ENCODE assay signal across 12 mouse cellular contexts in genomic region chr10:77131536-77131935, GRCm38 (mm10). TPM values are rescaled to one million over a fixed set of nuclear protein-coding genes. Genes with fewer than 3 reads are reported as not detected.
A peak's percentile ranks its signal among the peaks of the same experiment; 100 is the strongest.
DNase-seq lines count a peak whose midpoint lies in the region; ATAC-seq and TF ChIP-seq lines count a peak whose summit lies in the region.
"Had no signal": no experiment of that assay in that cellular context is flagged by ENCODE, and none has a peak within 500 bp of the region (broad histone marks: within the 10 kb centered on the region; RNA-seq: fewer than 3 reads in every experiment).

No protein-coding gene starts in this region.

- no peak overlapping the region for H3K9ac ChIP-seq in forebrain, embryonic 12.5 days
- no peak overlapping the region for H3K9ac ChIP-seq in forebrain, postnatal 0 days
- no peak overlapping the region for H3K9ac ChIP-seq in kidney, postnatal 0 days (ENCODE audit: low read depth, low read length)
- 0 out of 2 replicates have a peak overlapping the region, but pooled peaks have one; percentile 19 for H3K9ac ChIP-seq in liver, embryonic 13.5 days

- H3K36me3 ChIP-seq in forebrain, embryonic 12.5 days (replicated peaks), result 0 out of 2 replicates have a peak, but pooled peaks cover 2% of the 10 kb centered on the region
- H3K36me3 ChIP-seq in forebrain, postnatal 0 days (ENCODE audit: insufficient read depth), result no peaks in the 10 kb centered on the region
- no peaks in the 10 kb centered on the region for H3K36me3 ChIP-seq in kidney, postnatal 0 days (ENCODE audit: insufficient read depth, low read length)
- H3K36me3 ChIP-seq in liver, embryonic 13.5 days, result no peaks in the 10 kb centered on the region
- H3K36me3 ChIP-seq: midbrain, embryonic 12.5 days had no signal

- H3K27ac ChIP-seq in forebrain, embryonic 12.5 days, result 0 out of 2 replicates have a peak overlapping the region, but pooled peaks have one; percentile 46
- no peak overlapping the region for H3K27ac ChIP-seq in forebrain, postnatal 0 days (ENCODE audit: low read depth, low read length)
- H3K27ac ChIP-seq in kidney, postnatal 0 days, result peak overlapping the region; percentile 68
- H3K27ac ChIP-seq in liver, embryonic 13.5 days, result peak overlapping the region; percentile 91

- no peak overlapping the region for H3K4me3 ChIP-seq in forebrain, embryonic 12.5 days (replicated peaks)
- no peak overlapping the region for H3K4me3 ChIP-seq in forebrain, postnatal 0 days (ENCODE audit: low read depth, low read length)
- H3K4me3 ChIP-seq in kidney, postnatal 0 days (replicated peaks; ENCODE audit: low read depth, low read length), result no peak overlapping the region
- no peak overlapping the region for H3K4me3 ChIP-seq in liver, embryonic 13.5 days (replicated peaks)
- H3K4me3 ChIP-seq: erythroblast, embryonic 14.5 days; midbrain, embryonic 12.5 days had no signal

- no peak for ATAC-seq in forebrain, embryonic 12.5 days (ENCODE audit: low FRiP score)
- no peak for ATAC-seq in forebrain, postnatal 0 days
- no peak for ATAC-seq in kidney, postnatal 0 days (replicated peaks; ENCODE audit: low FRiP score, low read depth)
- ATAC-seq in liver, embryonic 13.5 days (ENCODE audit: low read depth), result no peak
- ATAC-seq: activated CD4-positive, CD25-positive, alpha-beta regulatory T cell, adult 4 months had no signal

- no peak for DNase-seq in forebrain, postnatal 0 days
- DNase-seq in kidney, postnatal 0 days (ENCODE audit: low spot score), result no peak
- DNase-seq in kidney, postnatal 14 days, result no peak
- DNase-seq in ZHBTc4 (ENCODE audit: low read depth, low spot score) (peak; percentile 64), adipocyte (ENCODE audit: low spot score) (no peak)
- DNase-seq in liver, embryonic 13.5 days, result no peak
- DNase-seq in right cerebral cortex, postnatal 36 days (ENCODE audit: low spot score in 2 of 2), result no peak
- DNase-seq: kidney, postnatal 25 days had no signal

- WGBS in forebrain, embryonic 12.5 days, result 38% methylated on average over 6 of the region's 6 CpGs
- 47% methylated on average over 6 of the region's 6 CpGs for WGBS in forebrain, postnatal 0 days
- WGBS in kidney, postnatal 0 days, result 28% methylated on average over 6 of the region's 6 CpGs
- WGBS in liver, embryonic 13.5 days (ENCODE audit: insufficient replicate concordance), result 71% methylated on average over 6 of the region's 6 CpGs

- TF ChIP-seq CTCF in forebrain, postnatal 0 days (IDR thresholded peaks at IDR 0.05; ENCODE audit: low read depth), result no peak
- TF ChIP-seq CTCF in kidney, postnatal 0 days (IDR thresholded peaks at IDR 0.05; ENCODE audit: low read depth), result no peak

- H3K4me2 ChIP-seq in forebrain, embryonic 12.5 days, result no peak overlapping the region
- no peak overlapping the region for H3K4me2 ChIP-seq in forebrain, postnatal 0 days (ENCODE audit: low read depth)
- no peak overlapping the region for H3K4me2 ChIP-seq in kidney, postnatal 0 days (ENCODE audit: low read length)
- H3K4me2 ChIP-seq in liver, embryonic 13.5 days, result no peak overlapping the region
- H3K4me2 ChIP-seq: midbrain, embryonic 12.5 days had no signal

- H3K9me3 ChIP-seq in forebrain, embryonic 12.5 days, result no peaks in the 10 kb centered on the region
- no peaks in the 10 kb centered on the region for H3K9me3 ChIP-seq in forebrain, postnatal 0 days (ENCODE audit: low read length)
- H3K9me3 ChIP-seq in kidney, postnatal 0 days (replicated peaks; ENCODE audit: low read length), result no peaks in the 10 kb centered on the region
- no peaks in the 10 kb centered on the region for H3K9me3 ChIP-seq in liver, embryonic 13.5 days (replicated peaks)
- H3K9me3 ChIP-seq: midbrain, embryonic 12.5 days had no signal

- H3K27me3 ChIP-seq in forebrain, embryonic 12.5 days, result no peaks in the 10 kb centered on the region
- H3K27me3 ChIP-seq in forebrain, postnatal 0 days (ENCODE audit: insufficient read depth, low read length), result no peaks in the 10 kb centered on the region
- H3K27me3 ChIP-seq in kidney, postnatal 0 days (ENCODE audit: insufficient read depth, low read length), result no peaks in the 10 kb centered on the region
- no peaks in the 10 kb centered on the region for H3K27me3 ChIP-seq in liver, embryonic 13.5 days
- H3K27me3 ChIP-seq: midbrain, embryonic 12.5 days had no signal

- H3K4me1 ChIP-seq in forebrain, embryonic 12.5 days, result peaks cover 49% of the 10 kb centered on the region
- no peaks in the 10 kb centered on the region for H3K4me1 ChIP-seq in forebrain, postnatal 0 days (ENCODE audit: insufficient read depth)
- peaks cover 36% of the 10 kb centered on the region for H3K4me1 ChIP-seq in kidney, postnatal 0 days (replicated peaks; ENCODE audit: insufficient read depth, low read length)
- peaks cover 65% of the 10 kb centered on the region for H3K4me1 ChIP-seq in liver, embryonic 13.5 days (replicated peaks)

RNA-seq across cellular contexts. Expression of gene Col18a1, which starts 34.8 kb away (rescaled TPM):
- 79.0 and 83.1 TPM in 2 replicates for polyA plus RNA-seq in forebrain, embryonic 12.5 days (2016; fragmentation: Nextera tagmentation; extraction: Ambion mirVana)
- 24.7 and 28.4 TPM in 2 replicates for total RNA-seq in forebrain, postnatal 0 days (2014; rRNA removed)
- polyA plus RNA-seq in forebrain, postnatal 0 days (2015; fragmentation: Nextera tagmentation; extraction: Ambion mirVana), result 11.7 and 12.6 TPM in 2 replicates
- polyA plus RNA-seq in kidney, postnatal 0 days (2015; fragmentation: Nextera tagmentation; extraction: Ambion mirVana), result 178 and 197 TPM in 2 replicates
- polyA plus RNA-seq in liver, embryonic 13.5 days (2015; fragmentation: Nextera tagmentation; extraction: Ambion mirVana), result 29.7 and 36.3 TPM in 2 replicates
